Mouse (Mus musculus): ENCODE measurements around the gene Fgfr2. TPM values are rescaled to one million over a fixed set of nuclear protein-coding genes. Genes with fewer than 3 reads are reported as not detected.
A peak's percentile ranks its signal among the peaks of the same experiment; 100 is the strongest.

Fgfr2 gene
- polyA plus RNA-seq, 1 experiment from 2014 or later: 11.2 TPM

GRCm38 (mm10) chr7:132989839-132990238 lies 133.3 kb downstream of the Fgfr2 start:
- DNase-seq (peak; percentile 10), ATAC-seq (no peak)
- H3K27ac ChIP-seq (ENCODE audit: low read depth): no peak overlapping the region
- H3K4me3 ChIP-seq (ENCODE audit: low read depth, low read length): no peak overlapping the region
- no peaks in the 10 kb centered on the region for H3K9me3 ChIP-seq (ENCODE audit: low read length)
- H3K4me2 ChIP-seq (ENCODE audit: low read depth, low read length): no peak overlapping the region
- no peak overlapping the region for H3K9ac ChIP-seq (replicated peaks)
- peaks cover 23% of the 10 kb centered on the region for H3K36me3 ChIP-seq (replicated peaks; ENCODE audit: insufficient read depth, low read length)
- H3K27me3 ChIP-seq (ENCODE audit: insufficient read depth, low read length): no peaks in the 10 kb centered on the region
- WGBS (ENCODE audit: insufficient replicate concordance): 79% methylated on average over 5 of the region's 5 CpGs
- TF ChIP-seq EP300 (IDR thresholded peaks at IDR 0.05; ENCODE audit: low read depth) (no peak), CTCF (IDR thresholded peaks at IDR 0.05; ENCODE audit: low read depth) (no peak)
- H3K4me1 ChIP-seq (ENCODE audit: insufficient read depth): no peaks in the 10 kb centered on the region

GRCm38 (mm10) chr7:132982639-132983038 lies 140.5 kb downstream of the Fgfr2 start:
- DNase-seq (no peak), ATAC-seq (no peak)
- Histone ChIP-seq H3K4me3 (ENCODE audit: low read depth, low read length) (no peak overlapping the region), H3K27ac (ENCODE audit: low read depth) (no peak overlapping the region), H3K9ac (replicated peaks) (no peak overlapping the region), H3K36me3 (replicated peaks; ENCODE audit: insufficient read depth, low read length) (peaks cover 53% of the 10 kb centered on the region), H3K27me3 (ENCODE audit: insufficient read depth, low read length) (no peaks in the 10 kb centered on the region), H3K4me2 (ENCODE audit: low read depth, low read length) (no peak overlapping the region), H3K4me1 (ENCODE audit: insufficient read depth) (no peaks in the 10 kb centered on the region), H3K9me3 (ENCODE audit: low read length) (no peaks in the 10 kb centered on the region)
- TF ChIP-seq CTCF (IDR thresholded peaks at IDR 0.05; ENCODE audit: low read depth) (no peak), EP300 (IDR thresholded peaks at IDR 0.05; ENCODE audit: low read depth) (no peak)
- 71% methylated on average over 3 of the region's 3 CpGs for WGBS (ENCODE audit: insufficient replicate concordance)

GRCm38 (mm10) chr7:132977981-132978380 lies 145.2 kb downstream of the Fgfr2 start:
- Histone ChIP-seq H3K4me1 (ENCODE audit: insufficient read depth) (no peaks in the 10 kb centered on the region), H3K36me3 (replicated peaks; ENCODE audit: insufficient read depth, low read length) (peaks cover 41% of the 10 kb centered on the region), H3K27me3 (ENCODE audit: insufficient read depth, low read length) (no peaks in the 10 kb centered on the region), H3K4me3 (ENCODE audit: low read depth, low read length) (no peak overlapping the region), H3K9ac (replicated peaks) (no peak overlapping the region), H3K9me3 (ENCODE audit: low read length) (no peaks in the 10 kb centered on the region), H3K4me2 (ENCODE audit: low read depth, low read length) (no peak overlapping the region), H3K27ac (ENCODE audit: low read depth) (no peak overlapping the region)
- ATAC-seq (no peak), DNase-seq (no peak)
- 92% methylated on average over 2 of the region's 2 CpGs for WGBS (ENCODE audit: insufficient replicate concordance)
- TF ChIP-seq CTCF (IDR thresholded peaks at IDR 0.05; ENCODE audit: low read depth) (no peak), EP300 (IDR thresholded peaks at IDR 0.05; ENCODE audit: low read depth) (no peak)

- no peaks in the 10 kb centered on the region for H3K27me3 ChIP-seq (ENCODE audit: insufficient read depth, low read length)
- H3K9ac ChIP-seq (replicated peaks): no peak overlapping the region
- WGBS (ENCODE audit: insufficient replicate concordance): 86% methylated on average over 2 of the region's 2 CpGs
- no peak for ATAC-seq
- no peaks in the 10 kb centered on the region for H3K4me1 ChIP-seq (ENCODE audit: insufficient read depth)
- peaks cover 29% of the 10 kb centered on the region for H3K36me3 ChIP-seq (replicated peaks; ENCODE audit: insufficient read depth, low read length)
- H3K4me2 ChIP-seq (ENCODE audit: low read depth, low read length): no peak overlapping the region
- no peak for TF ChIP-seq EP300 (IDR thresholded peaks at IDR 0.05; ENCODE audit: low read depth)
- no peak for TF ChIP-seq CTCF (IDR thresholded peaks at IDR 0.05; ENCODE audit: low read depth)
- no peak overlapping the region for H3K27ac ChIP-seq (ENCODE audit: low read depth)
- no peak overlapping the region for H3K4me3 ChIP-seq (ENCODE audit: low read depth, low read length)
- no peak for DNase-seq
- no peaks in the 10 kb centered on the region for H3K9me3 ChIP-seq (ENCODE audit: low read length)
These were observed 147.1 kb downstream of the Fgfr2 start for GRCm38 (mm10) chr7:132976079-132976478.

- Histone ChIP-seq H3K36me3 (replicated peaks; ENCODE audit: insufficient read depth, low read length) (peaks cover 35% of the 10 kb centered on the region), H3K9ac (replicated peaks) (no peak overlapping the region), H3K27ac (ENCODE audit: low read depth) (no peak overlapping the region), H3K4me3 (ENCODE audit: low read depth, low read length) (no peak overlapping the region), H3K27me3 (ENCODE audit: insufficient read depth, low read length) (no peaks in the 10 kb centered on the region), H3K9me3 (ENCODE audit: low read length) (no peaks in the 10 kb centered on the region), H3K4me1 (ENCODE audit: insufficient read depth) (no peaks in the 10 kb centered on the region), H3K4me2 (ENCODE audit: low read depth, low read length) (no peak overlapping the region)
- 86% methylated on average over 2 of the region's 2 CpGs for WGBS (ENCODE audit: insufficient replicate concordance)
- ATAC-seq (no peak), DNase-seq (no peak)
- no peak for TF ChIP-seq EP300 (IDR thresholded peaks at IDR 0.05; ENCODE audit: low read depth)
- TF ChIP-seq CTCF (IDR thresholded peaks at IDR 0.05; ENCODE audit: low read depth): 0 out of 2 replicates have a peak, but pooled peaks have one; percentile 8
These were observed 151.1 kb downstream of the Fgfr2 start for GRCm38 (mm10) chr7:132972079-132972478.

- Histone ChIP-seq H3K27ac (ENCODE audit: low read depth) (no peak overlapping the region), H3K4me1 (ENCODE audit: insufficient read depth) (no peaks in the 10 kb centered on the region), H3K4me2 (ENCODE audit: low read depth, low read length) (no peak overlapping the region), H3K36me3 (replicated peaks; ENCODE audit: insufficient read depth, low read length) (peaks cover 20% of the 10 kb centered on the region), H3K9me3 (ENCODE audit: low read length) (no peaks in the 10 kb centered on the region), H3K27me3 (ENCODE audit: insufficient read depth, low read length) (no peaks in the 10 kb centered on the region), H3K4me3 (ENCODE audit: low read depth, low read length) (no peak overlapping the region), H3K9ac (replicated peaks) (no peak overlapping the region)
- no peak for DNase-seq
- WGBS (ENCODE audit: insufficient replicate concordance): 91% methylated on average over 2 of the region's 2 CpGs
- no peak for TF ChIP-seq EP300 (IDR thresholded peaks at IDR 0.05; ENCODE audit: low read depth)
- TF ChIP-seq CTCF (IDR thresholded peaks at IDR 0.05; ENCODE audit: low read depth): no peak
- no peak for ATAC-seq
These were observed 157.4 kb downstream of the Fgfr2 start for GRCm38 (mm10) chr7:132965707-132966106.

- no peaks in the 10 kb centered on the region for H3K27me3 ChIP-seq (ENCODE audit: insufficient read depth, low read length)
- no peaks in the 10 kb centered on the region for H3K9me3 ChIP-seq (ENCODE audit: low read length)
- H3K27ac ChIP-seq (ENCODE audit: low read depth): no peak overlapping the region; the same call in 1 of the 2 replicates
- H3K36me3 ChIP-seq (replicated peaks; ENCODE audit: insufficient read depth, low read length): peaks cover 20% of the 10 kb centered on the region
- WGBS (ENCODE audit: insufficient replicate concordance): 83% methylated on average over 3 of the region's 3 CpGs
- no peak overlapping the region for H3K9ac ChIP-seq (replicated peaks)
- DNase-seq: no peak
- no peak for ATAC-seq
- TF ChIP-seq EP300 (IDR thresholded peaks at IDR 0.05; ENCODE audit: low read depth): no peak
- TF ChIP-seq CTCF (IDR thresholded peaks at IDR 0.05; ENCODE audit: low read depth): no peak
- H3K4me3 ChIP-seq (ENCODE audit: low read depth, low read length): no peak overlapping the region
- no peak overlapping the region for H3K4me2 ChIP-seq (ENCODE audit: low read depth, low read length)
- no peaks in the 10 kb centered on the region for H3K4me1 ChIP-seq (ENCODE audit: insufficient read depth)
These were observed 158.8 kb downstream of the Fgfr2 start for GRCm38 (mm10) chr7:132964395-132964794.

Data from liver, postnatal 0 days (tissue).